Mouse (Mus musculus) spleen, postnatal 10 days (tissue): Measurements from ENCODE around the gene Bpifa2.
"Not testable (repeated sequence)": the region's sequence is repeated elsewhere in the genome, so short reads cannot be mapped to it uniquely, and the experiment has no call there.

Experiments
- DNase-seq, 2 experiments: peaks; one replicate each; pipeline ENCODE4 v3.0.0; 2021 to 2022; ENCODE audit warnings: low spot score in 2 of 2

Bpifa2 gene

GRCm38 (mm10) chr2:154007965-154008364 lies at the start of gene Bpifa2:
Bpifa2 (plus strand) TSS chr2:154008265.
- DNase-seq: no peak

- DNase-seq: no peak
These were observed 45.2 kb upstream of the Bpifa2 start for GRCm38 (mm10) chr2:153962821-153963331.

DNA sequence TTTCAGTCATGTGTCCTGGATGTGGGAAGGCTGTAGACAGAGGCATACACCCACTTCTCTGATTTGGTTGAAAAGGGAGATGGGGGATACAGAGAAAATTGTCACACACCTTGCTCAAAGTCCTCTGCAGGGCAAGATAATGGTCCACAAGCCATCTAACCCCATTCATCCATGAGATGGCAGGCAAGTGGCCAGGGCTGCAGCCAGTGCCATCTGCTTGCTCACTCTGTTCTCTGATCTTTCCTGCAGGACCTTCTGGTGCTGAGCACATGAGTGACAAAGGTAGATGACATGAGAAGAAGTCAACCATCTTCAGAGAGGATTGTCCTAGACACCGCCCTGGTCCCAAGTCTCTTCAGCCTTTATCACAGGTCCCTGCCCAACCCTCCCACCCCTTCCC lies 44.7 kb upstream of the Bpifa2 start:
- DNase-seq: no peak

DNA sequence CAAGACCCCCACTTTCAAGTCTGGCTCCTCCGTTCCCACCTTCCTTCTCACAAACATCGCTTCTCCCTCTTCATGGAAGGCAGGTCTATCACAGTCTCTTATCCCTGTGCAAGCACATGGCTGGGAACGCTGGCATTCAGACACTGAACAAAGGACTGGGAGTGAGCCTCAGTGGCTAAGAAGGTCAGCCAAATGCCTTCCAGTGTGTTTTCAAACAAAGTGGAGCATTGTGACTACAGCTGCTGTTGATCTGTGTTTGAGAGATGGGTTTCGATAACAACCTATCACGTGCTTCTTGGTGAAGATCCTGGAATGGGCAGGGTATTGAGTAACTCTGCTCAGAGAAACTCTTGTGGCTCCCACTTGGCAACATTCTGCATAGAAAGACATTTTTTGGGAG lies 37.8 kb upstream of the Bpifa2 start:
- DNase-seq: no peak

- DNase-seq: no peak
These were observed 33.5 kb upstream of the Bpifa2 start, which contains the start of gene Bpifa6 for GRCm38 (mm10) chr2:153974582-153974981. Bpifa6 (plus strand) TSS chr2:153974945.

- peak; percentile 48 to 76 for DNase-seq
These were observed 12.3 kb upstream of the Bpifa2 start for GRCm38 (mm10) chr2:153995770-153996169.

GRCm38 (mm10) chr2:154000501-154000900 lies 7.6 kb upstream of the Bpifa2 start:
- no peak for DNase-seq

DNA sequence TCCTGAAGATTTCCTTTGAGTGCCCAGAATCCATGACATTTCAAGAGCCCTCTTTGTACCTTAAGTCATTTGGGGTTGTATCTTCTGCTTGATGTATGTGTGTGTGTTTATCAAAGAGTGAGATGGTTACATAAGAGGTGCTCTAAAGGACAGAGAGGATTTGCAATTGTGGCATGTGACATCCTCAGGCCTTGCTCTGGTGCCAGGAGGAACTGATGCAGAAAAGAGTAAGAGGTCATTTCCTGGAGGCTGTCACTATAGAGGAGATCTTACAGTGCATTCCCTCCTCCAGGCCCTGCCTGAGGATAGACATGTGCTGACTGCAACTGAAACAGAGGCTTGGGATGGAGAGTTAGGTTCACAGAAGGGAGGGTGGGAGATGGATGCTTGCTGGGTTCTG lies 7.0 kb upstream of the Bpifa2 start:
- DNase-seq: no peak

- no peak for DNase-seq
These were observed 3.6 kb upstream of the Bpifa2 start for GRCm38 (mm10) chr2:154004456-154004855.

- no peak for DNase-seq
These were observed 3.0 kb upstream of the Bpifa2 start for GRCm38 (mm10) chr2:154005094-154005493.

DNA sequence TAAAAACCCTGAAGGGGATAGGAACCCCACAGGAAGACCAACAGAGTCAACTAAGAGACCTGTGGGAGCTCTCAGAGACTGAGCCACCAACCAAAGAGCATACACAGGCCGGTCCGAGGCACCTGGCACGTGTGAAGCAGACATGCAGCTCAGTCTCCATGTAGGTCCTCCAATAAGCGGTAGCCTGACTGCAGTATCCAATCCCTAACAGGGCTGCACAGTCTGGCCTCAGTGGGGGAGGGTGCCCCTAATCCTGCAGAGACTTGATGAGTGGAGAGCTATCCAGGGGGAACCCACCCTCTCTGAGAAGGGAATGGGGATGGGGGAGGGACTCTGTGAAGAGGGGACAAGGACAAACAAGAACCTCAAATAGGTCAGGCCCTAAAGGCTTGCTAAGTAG lies 2.3 kb upstream of the Bpifa2 start:
- DNase-seq: no peak

GRCm38 (mm10) chr2:154006331-154006730 lies 1.7 kb upstream of the Bpifa2 start:
- no peak for DNase-seq

DNA sequence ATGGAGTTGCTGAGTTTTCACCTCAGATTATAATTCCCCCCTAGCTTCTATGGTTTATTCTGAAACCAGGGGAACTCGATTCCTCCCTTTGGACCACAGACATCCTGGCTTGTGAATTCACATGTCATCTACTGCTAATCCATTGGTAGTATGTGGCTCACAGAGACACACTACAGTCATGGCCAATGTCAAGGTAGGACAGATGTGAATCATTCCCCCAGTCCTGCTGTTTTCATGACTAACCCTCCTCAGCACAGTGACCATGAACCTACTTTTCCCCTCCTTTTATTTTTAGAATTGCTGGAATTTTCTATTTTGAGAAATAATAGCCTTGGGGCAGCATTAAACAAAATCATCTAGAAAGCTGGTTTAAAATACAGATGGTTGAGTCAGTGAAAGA lies 684 bp upstream of the Bpifa2 start:
- DNase-seq: no peak

DNA sequence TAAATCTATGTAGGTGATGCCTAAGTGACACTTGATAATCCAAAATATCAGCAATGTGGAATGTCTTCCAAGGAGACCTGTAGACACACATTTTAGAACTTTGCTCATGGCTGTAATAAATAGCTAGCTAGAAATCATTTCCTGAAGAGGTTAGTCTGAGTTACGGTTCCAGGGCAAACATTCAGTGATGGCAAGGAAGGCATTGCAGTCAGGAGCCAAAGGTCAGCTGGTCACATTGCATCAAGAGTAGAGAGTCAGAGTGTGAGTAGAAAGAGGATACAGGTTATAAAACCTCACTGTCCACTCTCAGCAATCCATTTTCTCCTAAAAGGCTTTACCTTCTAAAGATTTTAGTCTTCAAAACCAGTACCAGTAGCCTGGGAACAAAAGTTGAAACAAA lies 9.9 kb downstream of the Bpifa2 start:
- DNase-seq: no peak

- DNase-seq: not testable (repeated sequence)
These were observed 16.6 kb downstream of the Bpifa2 start for GRCm38 (mm10) chr2:154024676-154025075.

GRCm38 (mm10) chr2:154038932-154039331 lies 30.9 kb downstream of the Bpifa2 start:
- DNase-seq: peak in 1 of 2 experiments; percentile 45

DNA sequence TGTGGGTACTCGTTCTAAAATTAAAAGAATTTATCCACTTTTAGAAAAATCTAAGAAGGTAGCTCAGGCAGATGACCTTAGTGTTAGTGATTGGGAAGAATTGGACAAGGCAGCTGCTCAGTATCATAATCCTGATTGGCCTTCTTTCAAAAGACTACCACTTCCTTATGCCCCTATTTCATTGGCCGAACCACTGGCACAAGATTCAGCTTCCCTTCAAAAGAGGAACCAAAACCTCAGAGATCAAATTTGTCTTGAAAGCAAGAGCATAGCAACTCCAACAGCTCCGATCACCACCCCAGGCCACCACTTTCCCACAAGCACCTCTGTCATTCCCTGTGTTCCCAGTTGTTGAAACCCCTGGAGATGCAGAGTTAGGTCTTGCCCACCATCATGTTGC lies 36.7 kb downstream of the Bpifa2 start:
- DNase-seq: no peak

DNA sequence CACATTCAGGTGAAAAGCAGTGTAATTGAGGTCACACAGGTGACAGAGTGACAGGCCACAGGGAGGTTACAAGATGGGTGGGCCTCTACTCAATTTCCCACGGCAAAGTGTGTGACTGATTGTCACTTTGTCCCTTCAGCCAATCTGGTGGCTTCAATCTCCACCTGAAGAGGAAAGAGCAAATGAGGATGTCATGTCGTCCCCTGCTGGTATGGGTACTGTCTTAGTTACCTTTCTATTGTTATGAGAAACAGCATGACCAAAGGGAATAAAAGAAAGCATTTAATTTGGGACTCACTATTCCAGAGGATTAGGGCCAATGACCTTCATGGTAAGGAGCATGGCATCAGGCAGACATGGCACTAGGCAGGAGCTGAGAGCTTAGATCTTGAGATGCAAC lies 50.6 kb downstream of the Bpifa2 start:
- DNase-seq: peak in 1 of 2 experiments; percentile 20
